ENCODE assay signal across 8 mouse cellular contexts in genomic region chr4:44756134-44756951, GRCm38 (mm10). TPM values are rescaled to one million over a fixed set of nuclear protein-coding genes. Genes with fewer than 3 reads are reported as not detected.
DNase-seq lines count a peak whose midpoint lies in the region; ATAC-seq and TF ChIP-seq lines count a peak whose summit lies in the region.

No protein-coding gene starts in this region.

- peaks cover 23% of the 10 kb centered on the region for H3K4me1 ChIP-seq in erythroblast, embryonic 14.5 days (ENCODE audit: control insufficient read depth)
- H3K4me1 ChIP-seq in heart, embryonic 11.5 days (ENCODE audit: control insufficient read depth, insufficient read depth, low read length), result 0 out of 2 replicates have a peak, but pooled peaks cover 3% of the 10 kb centered on the region
- peaks cover 13% of the 10 kb centered on the region; the same call in 1 of the 2 replicates for H3K4me1 ChIP-seq in kidney, embryonic 16.5 days (ENCODE audit: insufficient read depth, low read length)
- H3K4me1 ChIP-seq in liver, adult 2 months (ENCODE audit: control insufficient read depth, insufficient read depth, low read length), result peaks cover 5% of the 10 kb centered on the region; the same call in 1 of the 2 replicates

- TF ChIP-seq POLR2A in brain, embryonic 14.5 days (IDR thresholded peaks at IDR 0.05; ENCODE audit: borderline replicate concordance, extremely low read depth, insufficient read depth, insufficient read length, poor library complexity, severe bottlenecking), result peak; percentile 48; the same call in 1 of the 2 replicates
- peak; percentile 70 for TF ChIP-seq POLR2A in liver, adult 2 months (IDR thresholded peaks at IDR 0.05; ENCODE audit: extremely low read depth, insufficient read depth, low read length)
- TF ChIP-seq POLR2A in myocyte (IDR thresholded peaks at IDR 0.05; ENCODE audit: insufficient read length, low read depth), result peak; percentile 94

- DNase-seq in brain, embryonic 14.5 days (ENCODE audit: low read depth), result peak; percentile 98
- peak; percentile 93 for DNase-seq in liver, adult 2 months (ENCODE audit: extremely low read depth, low read depth, low spot score)
- DNase-seq in splenic B cell, adult 2 months (ENCODE audit: low read depth, low spot score), result peak; percentile 96

- no peaks in the 10 kb centered on the region for H3K36me3 ChIP-seq in C2C12 (ENCODE audit: control insufficient read depth, insufficient read depth)
- H3K36me3 ChIP-seq in erythroblast, embryonic 14.5 days (ENCODE audit: control insufficient read depth), result peaks cover 2% of the 10 kb centered on the region
- H3K36me3 ChIP-seq in heart, embryonic 11.5 days (ENCODE audit: control insufficient read depth, insufficient read depth, low read length), result no peaks in the 10 kb centered on the region
- H3K36me3 ChIP-seq in kidney, embryonic 16.5 days (ENCODE audit: insufficient read depth, low read length), result no peaks in the 10 kb centered on the region
- H3K36me3 ChIP-seq in liver, adult 2 months (ENCODE audit: control insufficient read depth, insufficient read depth, low read length), result peaks cover under 1% of the 10 kb centered on the region; the same call in 1 of the 2 replicates
- H3K36me3 ChIP-seq in myocyte (ENCODE audit: control insufficient read depth, insufficient read depth), result no peaks in the 10 kb centered on the region
- no peaks in the 10 kb centered on the region for H3K36me3 ChIP-seq in splenic B cell, adult 2 months (ENCODE audit: control insufficient read depth, insufficient read depth, low read length, poor library complexity, severe bottlenecking)

- WGBS in heart, embryonic 11.5 days (ENCODE audit: insufficient replicate concordance), result under 1% methylated on average over 60 of the region's 60 CpGs
- under 1% methylated on average over 60 of the region's 60 CpGs for WGBS in kidney, embryonic 16.5 days
- under 1% methylated on average over 60 of the region's 60 CpGs for WGBS in liver, adult 2 months

- peak overlapping the region; percentile 81 for H3K4me2 ChIP-seq in heart, embryonic 11.5 days
- peak overlapping the region; percentile 83 for H3K4me2 ChIP-seq in kidney, embryonic 16.5 days (replicated peaks; ENCODE audit: low read depth, low read length)
- peak overlapping the region; percentile 90 for H3K4me2 ChIP-seq in myocyte (ENCODE audit: low read depth)

- H3K27me3 ChIP-seq in C2C12 (ENCODE audit: control insufficient read depth, insufficient read depth, insufficient read length), result peaks cover 4% of the 10 kb centered on the region
- H3K27me3 ChIP-seq in erythroblast, embryonic 14.5 days (ENCODE audit: control insufficient read depth), result no peaks in the 10 kb centered on the region; the same call in 1 of the 2 replicates
- no peaks in the 10 kb centered on the region for H3K27me3 ChIP-seq in heart, embryonic 11.5 days (ENCODE audit: control insufficient read depth, insufficient read depth, low read length)
- no peaks in the 10 kb centered on the region for H3K27me3 ChIP-seq in kidney, embryonic 16.5 days (ENCODE audit: insufficient read depth, low read length)
- no peaks in the 10 kb centered on the region for H3K27me3 ChIP-seq in liver, adult 2 months (ENCODE audit: control insufficient read depth, insufficient read depth, low read length)
- H3K27me3 ChIP-seq in myocyte (ENCODE audit: control insufficient read depth, insufficient read depth, insufficient read length), result no peaks in the 10 kb centered on the region
- no peaks in the 10 kb centered on the region for H3K27me3 ChIP-seq in splenic B cell, adult 2 months (ENCODE audit: control insufficient read depth, insufficient read depth, low read length, poor library complexity, severe bottlenecking)

- H3K27ac ChIP-seq in heart, embryonic 11.5 days (ENCODE audit: low read depth, low read length), result peak overlapping the region; percentile 92
- H3K27ac ChIP-seq in kidney, embryonic 16.5 days (ENCODE audit: low read length), result peak overlapping the region; percentile 97
- peak overlapping the region; percentile 89 for H3K27ac ChIP-seq in liver, adult 2 months (replicated peaks; ENCODE audit: insufficient read depth, low read depth, low read length)

- peak overlapping the region; percentile 96 for H3K9ac ChIP-seq in heart, embryonic 11.5 days (ENCODE audit: low read depth, low read length)
- peak overlapping the region; percentile 97 for H3K9ac ChIP-seq in kidney, embryonic 16.5 days (replicated peaks; ENCODE audit: low read length)
- peak overlapping the region; percentile 92 for H3K9ac ChIP-seq in liver, adult 2 months (ENCODE audit: low read depth, low read length)

- H3K79me2 ChIP-seq in C2C12 (ENCODE audit: control insufficient read depth, insufficient read depth), result peaks cover 46% of the 10 kb centered on the region
- H3K79me2 ChIP-seq in liver, adult 2 months (ENCODE audit: control insufficient read depth, insufficient read depth, low read length), result peaks cover 7% of the 10 kb centered on the region; the same call in 1 of the 2 replicates
- peaks cover 38% of the 10 kb centered on the region for H3K79me2 ChIP-seq in myocyte (ENCODE audit: control insufficient read depth, insufficient read depth)

- H3K79me3 ChIP-seq in C2C12 (ENCODE audit: low read depth), result peaks cover 19% of the 10 kb centered on the region

- H3ac ChIP-seq in C2C12 (ENCODE audit: control insufficient read depth, insufficient read length, low read depth), result peak overlapping the region; percentile 94
- H3ac ChIP-seq in myocyte (ENCODE audit: control insufficient read depth, insufficient read length), result peak overlapping the region; percentile 71

- ATAC-seq in heart, embryonic 11.5 days (replicated peaks; ENCODE audit: insufficient number of reproducible peaks, low FRiP score, low TSS enrichment), result peak; percentile 94
- peak; percentile 98 for ATAC-seq in kidney, embryonic 16.5 days (ENCODE audit: low FRiP score, low TSS enrichment)

- TF ChIP-seq CTCF in C2C12 (IDR thresholded peaks at IDR 0.05; ENCODE audit: control insufficient read depth, insufficient read depth, insufficient read length), result no peak
- no peak for TF ChIP-seq CTCF in brain, embryonic 14.5 days (IDR thresholded peaks at IDR 0.05; ENCODE audit: borderline replicate concordance, extremely low read depth, insufficient read depth, insufficient read length)
- no peak for TF ChIP-seq CTCF in liver, adult 2 months (IDR thresholded peaks at IDR 0.05; ENCODE audit: low read depth, low read length)

- no peaks in the 10 kb centered on the region for H3K9me3 ChIP-seq in erythroblast, embryonic 14.5 days (ENCODE audit: control insufficient read depth, low read length)
- no peaks in the 10 kb centered on the region for H3K9me3 ChIP-seq in heart, embryonic 11.5 days (replicated peaks; ENCODE audit: control insufficient read depth, low read length)
- H3K9me3 ChIP-seq in kidney, embryonic 16.5 days (ENCODE audit: low read length), result no peaks in the 10 kb centered on the region

- H3K4me3 ChIP-seq in C2C12 (ENCODE audit: insufficient read depth, poor library complexity, severe bottlenecking), result peak overlapping the region; percentile 87
- peak overlapping the region; percentile 85 for H3K4me3 ChIP-seq in erythroblast, embryonic 14.5 days (replicated peaks)
- H3K4me3 ChIP-seq in heart, embryonic 11.5 days (ENCODE audit: low read depth, low read length), result peak overlapping the region; percentile 97
- H3K4me3 ChIP-seq in kidney, embryonic 16.5 days (ENCODE audit: low read length), result peak overlapping the region; percentile 91
- peak overlapping the region; percentile 82 for H3K4me3 ChIP-seq in liver, adult 2 months (ENCODE audit: insufficient read depth, low read depth, low read length)
- H3K4me3 ChIP-seq in myocyte, result peak overlapping the region; percentile 85

TF ChIP-seq in C2C12, 6 proteins besides CTCF, POLR2A, EP300 and RAD21:
- TF ChIP-seq USF1 (IDR thresholded peaks at IDR 0.05; ENCODE audit: low read depth), result peak; percentile 93
- TF ChIP-seq MAX (IDR thresholded peaks at IDR 0.05), result peak; percentile 87
- no peak for TF ChIP-seq MYOD1 (IDR thresholded peaks at IDR 0.05; ENCODE audit: control insufficient read depth, insufficient read length, low read depth)
- TF ChIP-seq MYOG (IDR thresholded peaks at IDR 0.05; ENCODE audit: control insufficient read depth, extremely low read depth, insufficient read length), result no peak
- no peak for TF ChIP-seq FOSL1 (IDR thresholded peaks at IDR 0.05; ENCODE audit: insufficient read depth, low read length, poor library complexity, severe bottlenecking)
TF ChIP-seq in C2C12: peak in this region for 2.

TF ChIP-seq in myocyte, 11 proteins besides CTCF, POLR2A, EP300 and RAD21 (continues in another document):
- no peak for TF ChIP-seq MYOD1 (IDR thresholded peaks at IDR 0.05; ENCODE audit: control insufficient read depth in 1 of 3, insufficient read length in 2 of 3, low read depth in 2 of 3)
- TF ChIP-seq POLR2AphosphoS2 (IDR thresholded peaks at IDR 0.05; ENCODE audit: insufficient read length, low read depth), result peak; percentile 87
- no peak for TF ChIP-seq E2F4 (IDR thresholded peaks at IDR 0.05; ENCODE audit: insufficient read depth)
- TF ChIP-seq TCF3 (IDR thresholded peaks at IDR 0.05; ENCODE audit: insufficient read length, low read depth), result no peak
- TF ChIP-seq TCF12 (IDR thresholded peaks at IDR 0.05; ENCODE audit: insufficient read depth, poor library complexity, severe bottlenecking), result no peak
- TF ChIP-seq MAX (IDR thresholded peaks at IDR 0.05; ENCODE audit: low read depth), result peak; percentile 76
- TF ChIP-seq CEBPB (IDR thresholded peaks at IDR 0.05; ENCODE audit: insufficient read depth, poor library complexity, severe bottlenecking), result no peak
- peak; percentile 62 for TF ChIP-seq SRF (IDR thresholded peaks at IDR 0.05; ENCODE audit: control insufficient read depth, insufficient read length, low read depth)
- TF ChIP-seq REST (IDR thresholded peaks at IDR 0.05; ENCODE audit: insufficient read depth, insufficient read length), result no peak

RNA-seq across cellular contexts. Expression of gene Zcchc7, which starts 0.7 kb away (rescaled TPM):
- polyA plus RNA-seq in C2C12 (2012; fragmentation: generic; extraction: Trizol) (5.3 TPM), myocyte (2012; fragmentation: generic; extraction: Trizol) (6.9 TPM)
- polyA plus RNA-seq in brain, embryonic 14.5 days (2012; rRNA removed), result 34.9 and 38.1 TPM in 2 replicates
- polyA plus RNA-seq in erythroblast, embryonic 14.5 days (2012), result 0.76 and 0.90 TPM in 2 replicates
- 20.7 and 27.1 TPM in 2 replicates for polyA plus RNA-seq in heart, embryonic 11.5 days (2014; fragmentation: Nextera tagmentation; extraction: Ambion mirVana)
- polyA plus RNA-seq in kidney, embryonic 16.5 days (2015; fragmentation: Nextera tagmentation; extraction: Ambion mirVana), result 30.7 and 34.3 TPM in 2 replicates
- 17.8 and 21.8 TPM in 2 replicates for total RNA-seq in liver, adult 2 months (2014; rRNA removed)
- 4.8 and 5.0 TPM in 2 replicates for polyA plus RNA-seq in liver, adult 2 months (2012; rRNA removed)

RNA-seq across cellular contexts. Expression of gene Pax5, which starts 46.1 kb away (rescaled TPM):
- polyA plus RNA-seq in C2C12 (2012; fragmentation: generic; extraction: Trizol) (not detected), myocyte (2012; fragmentation: generic; extraction: Trizol) (0.01 TPM)
- 5.0 and 15.0 TPM in 2 replicates for polyA plus RNA-seq in brain, embryonic 14.5 days (2012; rRNA removed)
- 0.06 and 0.12 TPM in 2 replicates for polyA plus RNA-seq in erythroblast, embryonic 14.5 days (2012)
- polyA plus RNA-seq in heart, embryonic 11.5 days (2014; fragmentation: Nextera tagmentation; extraction: Ambion mirVana), result not detected in 2 replicates
- polyA plus RNA-seq in kidney, embryonic 16.5 days (2015; fragmentation: Nextera tagmentation; extraction: Ambion mirVana), result not detected in 2 replicates
- 0.18 and 0.60 TPM in 2 replicates for total RNA-seq in liver, adult 2 months (2014; rRNA removed)
- 0.29 and 1.4 TPM in 2 replicates for polyA plus RNA-seq in liver, adult 2 months (2012; rRNA removed)

Comparison
In these comparisons a context has a peak if more than half of its experiments do, and no peak if none do; other contexts are left out.
1. Peak in every context shown above with its lines: DNase-seq, ATAC-seq, H3K4me3 ChIP-seq and H3K27ac ChIP-seq.